In the genomic region with DNA sequence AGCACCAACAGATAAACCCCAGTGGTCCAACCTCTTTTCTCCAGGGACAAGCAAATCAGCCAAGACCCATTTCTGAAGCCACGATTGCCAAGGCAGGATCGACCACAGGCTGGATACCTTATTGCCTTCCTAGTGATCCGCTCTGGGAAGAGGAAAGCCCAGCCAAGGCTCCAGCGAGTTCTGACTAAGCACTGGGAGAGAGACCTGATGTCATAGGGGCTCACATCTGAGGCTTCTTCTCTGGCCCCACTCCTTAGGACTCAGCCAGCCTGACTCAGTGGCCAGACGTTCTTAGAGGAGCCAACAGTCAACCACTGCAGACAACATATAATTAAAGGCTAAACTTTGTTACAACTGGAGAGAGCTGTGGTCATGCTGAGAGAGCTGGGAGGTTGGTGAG, we compare ENCODE assay signal across 22 mouse cellular contexts. TPM values are rescaled to one million over a fixed set of nuclear protein-coding genes. Genes with fewer than 3 reads are reported as not detected.
DNase-seq lines count a peak whose midpoint lies in the region; ATAC-seq and TF ChIP-seq lines count a peak whose summit lies in the region.
"Had no signal": no experiment of that assay in that cellular context is flagged by ENCODE, and none has a peak within 500 bp of the region (broad histone marks: within the 10 kb centered on the region; RNA-seq: fewer than 3 reads in every experiment).

No protein-coding gene starts in this region.

- no peaks in the 10 kb centered on the region for H3K27me3 ChIP-seq in heart, embryonic 13.5 days (replicated peaks)
- H3K27me3 ChIP-seq in forebrain, embryonic 10.5 days (ENCODE audit: poor library complexity, severe bottlenecking): no peaks in the 10 kb centered on the region; the same call in 1 of the 2 replicates
- H3K27me3 ChIP-seq: hindbrain, embryonic 12.5 days; neural tube, embryonic 12.5 days had no signal

- H3K27ac ChIP-seq in heart, embryonic 13.5 days (replicated peaks): peak overlapping the region; percentile 88
- H3K27ac ChIP-seq in embryonic fibroblast, embryonic 13.5 days (ENCODE audit: insufficient read depth, low read length): peak overlapping the region; percentile 50; the same call in 1 of the 2 replicates
- H3K27ac ChIP-seq in forebrain, embryonic 10.5 days: no peak overlapping the region
- H3K27ac ChIP-seq: hindbrain, embryonic 12.5 days; kidney, postnatal 0 days; left cerebral cortex, adult 2 months; macrophage; midbrain, embryonic 10.5 days; neural tube, embryonic 12.5 days had no signal

- H3K9ac ChIP-seq in heart, embryonic 13.5 days: peak overlapping the region; percentile 56; the same call in 1 of the 2 replicates
- H3K9ac ChIP-seq: hindbrain, embryonic 12.5 days; neural tube, embryonic 12.5 days had no signal

- no peak for TF ChIP-seq CTCF in embryonic fibroblast, embryonic 13.5 days (IDR thresholded peaks at IDR 0.05; ENCODE audit: borderline replicate concordance, insufficient read depth, low read length)

- no peak for DNase-seq in heart, adult 11 months
- DNase-seq in urinary bladder, postnatal 14 days (ENCODE audit: low spot score): peak; percentile 10
- no peak for DNase-seq in urinary bladder, adult 2 months (ENCODE audit: low spot score)
- DNase-seq in forebrain, embryonic 10.5 days (ENCODE audit: extremely low spot score, low spot score): no peak
- DNase-seq: adrenal gland, postnatal 25 days; cerebellum, adult 18-20 months; gastrocnemius, postnatal 36 days; kidney, adult 18-20 months; lung, adult 18-20 months; right cerebral cortex, postnatal 14 days; spleen, adult 18-20 months; thymus, postnatal 25 days had no signal

- no peaks in the 10 kb centered on the region for H3K9me3 ChIP-seq in heart, embryonic 13.5 days
- H3K9me3 ChIP-seq in forebrain, embryonic 10.5 days: no peaks in the 10 kb centered on the region
- H3K9me3 ChIP-seq: hindbrain, embryonic 12.5 days; midbrain, embryonic 10.5 days had no signal

- peaks cover 64% of the 10 kb centered on the region for H3K4me1 ChIP-seq in heart, embryonic 13.5 days
- H3K4me1 ChIP-seq in embryonic fibroblast, embryonic 13.5 days (ENCODE audit: control insufficient read depth, insufficient read depth, low read length): peaks cover 43% of the 10 kb centered on the region
- peaks cover 29% of the 10 kb centered on the region for H3K4me1 ChIP-seq in forebrain, embryonic 10.5 days

- H3K36me3 ChIP-seq in heart, embryonic 13.5 days: no peaks in the 10 kb centered on the region
- H3K36me3 ChIP-seq in forebrain, embryonic 10.5 days (replicated peaks): no peaks in the 10 kb centered on the region
- H3K36me3 ChIP-seq: hindbrain, embryonic 12.5 days; midbrain, embryonic 10.5 days; neural tube, embryonic 12.5 days had no signal

- no peak for ATAC-seq in heart, embryonic 13.5 days (ENCODE audit: extremely low read depth, insufficient number of reproducible peaks, low FRiP score, low TSS enrichment)
- no peak for ATAC-seq in cerebellum, adult (ENCODE audit: insufficient number of reproducible peaks, low FRiP score, low TSS enrichment)

- TF ChIP-seq POLR2A in embryonic fibroblast, embryonic 13.5 days (IDR thresholded peaks at IDR 0.05; ENCODE audit: low read depth, low read length): no peak

- WGBS in heart, embryonic 13.5 days: 68% methylated on average over 5 of the region's 5 CpGs
- 81% methylated on average over 5 of the region's 5 CpGs for WGBS in forebrain, embryonic 10.5 days

- no peak overlapping the region for H3K4me3 ChIP-seq in heart, embryonic 13.5 days
- no peak overlapping the region for H3K4me3 ChIP-seq in embryonic fibroblast, embryonic 13.5 days (ENCODE audit: insufficient read depth, low read length)
- no peak overlapping the region for H3K4me3 ChIP-seq in forebrain, embryonic 10.5 days
- H3K4me3 ChIP-seq: hindbrain, embryonic 12.5 days; left cerebral cortex, adult 2 months; midbrain, embryonic 10.5 days; neural tube, embryonic 12.5 days had no signal

- no peak overlapping the region for H3K4me2 ChIP-seq in heart, embryonic 13.5 days
- H3K4me2 ChIP-seq: hindbrain, embryonic 12.5 days; liver, embryonic 11.5 days; neural tube, embryonic 12.5 days had no signal

RNA-seq across cellular contexts. Expression of a gene that starts 59.6 kb away (rescaled TPM):
- 42.5 and 51.5 TPM in 2 replicates for polyA plus RNA-seq in heart, embryonic 13.5 days (2015; fragmentation: Nextera tagmentation; extraction: Ambion mirVana)
- polyA plus RNA-seq in urinary bladder, adult 2 months (2012; rRNA removed): 2.3 and 3.5 TPM in 2 replicates
- polyA plus RNA-seq in embryonic fibroblast, embryonic 13.5 days (2011; ENCODE audit: insufficient read length, low read depth, missing spikeins): 12.0 and 19.0 TPM in 2 replicates
- polyA plus RNA-seq in forebrain, embryonic 10.5 days (2016; fragmentation: Nextera tagmentation; extraction: Ambion mirVana): 58.0 and 58.9 TPM in 2 replicates
